Mouse (Mus musculus): ENCODE measurements at regions not wholly inside any gene's neighbourhood (a gene's known extent, or its start where the extent isn't known, plus 50 kb on each side); places are given as distances from the start of the nearest gene placed in this dataset.

DNA sequence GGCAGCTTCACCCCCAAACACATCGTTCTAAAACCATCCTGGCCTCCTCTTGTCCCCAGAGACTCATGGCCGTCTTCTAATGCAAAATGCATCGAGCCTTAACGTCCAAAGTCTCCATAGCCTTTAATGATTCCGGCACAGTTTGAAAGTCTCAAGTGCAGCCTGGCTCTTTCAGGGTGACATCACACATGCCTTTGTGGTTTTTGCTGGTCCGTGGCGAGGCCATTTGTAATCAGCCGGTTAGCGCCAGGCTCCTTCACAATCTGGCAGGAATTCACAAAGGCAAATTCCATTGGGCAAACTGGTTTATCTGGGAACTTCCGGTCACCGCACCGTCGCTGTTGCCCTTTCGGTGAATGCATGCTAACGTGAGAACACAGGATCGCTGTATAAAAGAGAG lies 75.4 kb upstream of the Runx3 start:
- no peak overlapping the region for H3K4me3 ChIP-seq (ENCODE audit: low read depth, low read length)
- no peaks in the 10 kb centered on the region for H3K36me3 ChIP-seq (ENCODE audit: control insufficient read depth, insufficient read depth, low read length)
- H3K4me2 ChIP-seq (ENCODE audit: low read depth), result no peak overlapping the region
- no peaks in the 10 kb centered on the region for H3K9me3 ChIP-seq (ENCODE audit: control insufficient read depth, low read length)
- WGBS, result 81% methylated on average over 16 of the region's 16 CpGs
- no peaks in the 10 kb centered on the region for H3K27me3 ChIP-seq (ENCODE audit: control insufficient read depth, insufficient read depth, low read length)
- DNase-seq (ENCODE audit: low spot score) (no peak), ATAC-seq (ENCODE audit: insufficient read depth, low FRiP score, low TSS enrichment) (no peak)
- H3K27ac ChIP-seq (ENCODE audit: low read depth, low read length), result no peak overlapping the region
- H3K4me1 ChIP-seq (ENCODE audit: control insufficient read depth, insufficient read depth, low read length), result no peaks in the 10 kb centered on the region
- H3K9ac ChIP-seq (ENCODE audit: low read length), result no peak overlapping the region

DNA sequence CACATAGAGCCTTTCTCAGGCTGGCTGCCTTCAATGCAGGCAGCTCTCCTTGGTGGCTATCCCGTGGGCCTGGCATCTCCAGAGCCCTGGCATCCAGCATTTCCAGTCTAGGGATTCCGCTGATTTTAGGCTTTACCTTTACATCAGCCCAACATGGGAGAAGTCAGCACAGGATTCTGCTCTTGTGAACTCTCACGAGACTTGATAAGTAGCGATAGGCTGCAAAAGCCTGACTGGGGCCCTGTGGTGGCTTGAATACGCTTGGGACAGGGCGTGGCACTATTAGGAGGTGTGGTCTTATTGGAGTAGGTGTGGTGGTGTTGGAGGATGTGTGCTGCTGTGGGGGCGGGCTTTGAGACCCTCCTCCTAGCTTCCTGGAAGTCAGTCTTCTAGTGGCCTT lies 73.8 kb upstream of the Runx3 start:
- ATAC-seq (ENCODE audit: insufficient read depth, low FRiP score, low TSS enrichment) (no peak), DNase-seq (ENCODE audit: low spot score) (no peak)
- Histone ChIP-seq H3K9me3 (ENCODE audit: control insufficient read depth, low read length) (no peaks in the 10 kb centered on the region), H3K27ac (ENCODE audit: low read depth, low read length) (no peak overlapping the region), H3K4me1 (ENCODE audit: control insufficient read depth, insufficient read depth, low read length) (no peaks in the 10 kb centered on the region), H3K4me2 (ENCODE audit: low read depth) (no peak overlapping the region), H3K36me3 (ENCODE audit: control insufficient read depth, insufficient read depth, low read length) (no peaks in the 10 kb centered on the region), H3K4me3 (ENCODE audit: low read depth, low read length) (no peak overlapping the region), H3K27me3 (ENCODE audit: control insufficient read depth, insufficient read depth, low read length) (no peaks in the 10 kb centered on the region), H3K9ac (ENCODE audit: low read length) (no peak overlapping the region)
- 80% methylated on average over 7 of the region's 7 CpGs for WGBS

DNA sequence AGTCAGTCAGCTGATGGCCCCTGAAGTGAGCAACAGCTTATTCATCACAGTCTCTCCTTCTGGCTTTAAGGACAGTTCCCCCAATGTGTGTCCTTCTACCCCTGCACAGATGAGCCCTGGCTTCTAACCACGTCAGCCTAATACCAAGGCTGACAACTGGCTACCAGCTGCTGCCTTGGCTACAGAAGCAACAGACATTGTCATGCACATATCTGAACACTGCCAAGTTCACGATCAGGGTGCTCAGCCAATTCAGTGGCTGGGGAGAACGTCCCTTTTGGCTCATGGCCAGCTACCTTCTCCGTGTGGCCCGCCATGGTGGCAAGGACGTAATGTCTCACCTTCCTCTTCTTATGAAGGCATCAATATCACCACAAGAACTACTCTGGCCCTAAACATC lies 73.2 kb upstream of the Runx3 start:
- no peak for ATAC-seq (ENCODE audit: insufficient read depth, low FRiP score, low TSS enrichment)

DNA sequence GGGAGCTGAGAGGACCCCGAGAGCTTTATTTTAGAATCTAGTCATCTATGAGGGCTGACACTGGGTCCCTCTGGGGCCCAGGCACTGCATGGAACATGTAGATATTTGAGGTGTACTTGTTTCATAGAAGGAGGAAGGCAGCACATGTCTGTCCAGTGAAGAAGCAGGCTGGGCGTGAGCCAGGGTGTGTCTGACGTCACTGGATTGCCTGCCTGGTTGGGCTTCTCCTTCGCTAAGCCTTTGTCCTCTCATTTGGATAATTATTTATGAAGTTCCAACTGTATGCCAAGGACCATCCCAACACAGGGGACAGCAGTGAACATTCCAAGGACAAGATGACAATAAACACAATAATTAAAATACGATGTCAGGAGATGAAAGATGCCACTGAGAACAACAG lies 72.7 kb upstream of the Runx3 start:
- ATAC-seq (ENCODE audit: insufficient read depth, low FRiP score, low TSS enrichment), result no peak
- H3K36me3 ChIP-seq (ENCODE audit: control insufficient read depth, insufficient read depth, low read length), result no peaks in the 10 kb centered on the region
- no peaks in the 10 kb centered on the region for H3K9me3 ChIP-seq (ENCODE audit: control insufficient read depth, low read length)
- no peak overlapping the region for H3K4me3 ChIP-seq (ENCODE audit: low read depth, low read length)
- DNase-seq (ENCODE audit: low spot score), result no peak
- no peak overlapping the region for H3K9ac ChIP-seq (ENCODE audit: low read length)
- no peaks in the 10 kb centered on the region for H3K4me1 ChIP-seq (ENCODE audit: control insufficient read depth, insufficient read depth, low read length)
- WGBS, result 81% methylated on average over 5 of the region's 5 CpGs
- H3K4me2 ChIP-seq (ENCODE audit: low read depth), result no peak overlapping the region
- no peaks in the 10 kb centered on the region for H3K27me3 ChIP-seq (ENCODE audit: control insufficient read depth, insufficient read depth, low read length)
- H3K27ac ChIP-seq (ENCODE audit: low read depth, low read length), result no peak overlapping the region

More for the DNA sequence above, 73.2 kb upstream of the Runx3 start:
- no peaks in the 10 kb centered on the region for H3K9me3 ChIP-seq (ENCODE audit: control insufficient read depth, low read length)
- no peaks in the 10 kb centered on the region for H3K27me3 ChIP-seq (ENCODE audit: control insufficient read depth, insufficient read depth, low read length)
- no peak overlapping the region for H3K27ac ChIP-seq (ENCODE audit: low read depth, low read length)
- 88% methylated on average over 6 of the region's 6 CpGs for WGBS
- no peaks in the 10 kb centered on the region for H3K4me1 ChIP-seq (ENCODE audit: control insufficient read depth, insufficient read depth, low read length)
- no peak overlapping the region for H3K9ac ChIP-seq (ENCODE audit: low read length)
- H3K36me3 ChIP-seq (ENCODE audit: control insufficient read depth, insufficient read depth, low read length), result no peaks in the 10 kb centered on the region
- no peak overlapping the region for H3K4me3 ChIP-seq (ENCODE audit: low read depth, low read length)
- no peak overlapping the region for H3K4me2 ChIP-seq (ENCODE audit: low read depth)
- no peak for DNase-seq (ENCODE audit: low spot score)

DNA sequence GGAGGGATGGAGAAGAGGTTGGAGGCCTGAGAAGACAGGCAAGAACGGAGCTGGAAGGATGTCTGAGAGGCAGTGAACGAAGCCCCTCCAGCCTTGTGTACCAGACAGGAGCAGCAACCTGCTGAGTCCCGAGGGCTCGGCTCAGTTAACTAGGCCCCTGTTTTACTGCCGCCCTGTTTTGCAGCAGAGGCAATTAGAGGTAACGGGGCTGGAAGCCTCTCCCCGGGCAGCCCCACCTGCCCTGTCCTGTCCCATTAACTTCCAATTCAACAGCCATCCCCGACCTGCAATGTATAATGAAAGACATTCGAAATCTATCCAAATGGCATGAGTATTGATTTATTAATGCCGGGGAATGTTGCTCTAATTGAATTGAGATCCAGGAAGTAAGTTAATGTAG lies 70.5 kb upstream of the Runx3 start:
- no peak overlapping the region for H3K9ac ChIP-seq (ENCODE audit: low read length)
- no peaks in the 10 kb centered on the region for H3K27me3 ChIP-seq (ENCODE audit: control insufficient read depth, insufficient read depth, low read length)
- no peak overlapping the region for H3K27ac ChIP-seq (ENCODE audit: low read depth, low read length)
- DNase-seq (ENCODE audit: low spot score) (no peak), ATAC-seq (ENCODE audit: insufficient read depth, low FRiP score, low TSS enrichment) (no peak)
- no peaks in the 10 kb centered on the region for H3K4me1 ChIP-seq (ENCODE audit: control insufficient read depth, insufficient read depth, low read length)
- no peak overlapping the region for H3K4me3 ChIP-seq (ENCODE audit: low read depth, low read length)
- H3K9me3 ChIP-seq (ENCODE audit: control insufficient read depth, low read length), result no peaks in the 10 kb centered on the region
- H3K36me3 ChIP-seq (ENCODE audit: control insufficient read depth, insufficient read depth, low read length), result no peaks in the 10 kb centered on the region
- WGBS, result 34% methylated on average over 10 of the region's 10 CpGs
- H3K4me2 ChIP-seq (ENCODE audit: low read depth), result no peak overlapping the region

DNA sequence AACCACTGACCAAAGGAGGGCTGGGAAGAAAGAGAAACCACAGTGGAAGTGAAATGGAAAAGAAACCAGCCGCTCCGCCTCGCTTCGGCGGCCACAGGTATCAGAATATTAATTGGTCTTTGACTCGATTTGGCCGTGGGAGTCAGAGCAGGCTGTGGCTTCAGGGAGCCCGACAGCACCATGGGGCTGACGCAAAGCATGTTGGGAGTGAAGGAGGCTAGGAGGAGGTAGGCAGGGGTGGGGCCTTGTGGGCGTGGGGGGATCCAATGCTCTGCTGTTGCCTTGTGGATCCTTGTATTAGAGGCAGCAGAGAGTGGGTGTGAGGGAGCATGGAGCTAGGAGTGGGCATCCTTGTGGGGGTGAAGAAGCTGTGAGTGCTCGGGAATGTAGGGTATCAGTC lies 69.0 kb upstream of the Runx3 start:
- Histone ChIP-seq H3K9me3 (ENCODE audit: control insufficient read depth, low read length) (no peaks in the 10 kb centered on the region), H3K27me3 (ENCODE audit: control insufficient read depth, insufficient read depth, low read length) (no peaks in the 10 kb centered on the region), H3K4me3 (ENCODE audit: low read depth, low read length) (no peak overlapping the region), H3K27ac (ENCODE audit: low read depth, low read length) (no peak overlapping the region), H3K36me3 (ENCODE audit: control insufficient read depth, insufficient read depth, low read length) (no peaks in the 10 kb centered on the region), H3K4me2 (ENCODE audit: low read depth) (no peak overlapping the region), H3K4me1 (ENCODE audit: control insufficient read depth, insufficient read depth, low read length) (no peaks in the 10 kb centered on the region), H3K9ac (ENCODE audit: low read length) (no peak overlapping the region)
- 78% methylated on average over 11 of the region's 11 CpGs for whole genome bisulfite sequencing
- ATAC-seq (ENCODE audit: insufficient read depth, low FRiP score, low TSS enrichment) (no peak), DNase-seq (ENCODE audit: low spot score) (no peak)

DNA sequence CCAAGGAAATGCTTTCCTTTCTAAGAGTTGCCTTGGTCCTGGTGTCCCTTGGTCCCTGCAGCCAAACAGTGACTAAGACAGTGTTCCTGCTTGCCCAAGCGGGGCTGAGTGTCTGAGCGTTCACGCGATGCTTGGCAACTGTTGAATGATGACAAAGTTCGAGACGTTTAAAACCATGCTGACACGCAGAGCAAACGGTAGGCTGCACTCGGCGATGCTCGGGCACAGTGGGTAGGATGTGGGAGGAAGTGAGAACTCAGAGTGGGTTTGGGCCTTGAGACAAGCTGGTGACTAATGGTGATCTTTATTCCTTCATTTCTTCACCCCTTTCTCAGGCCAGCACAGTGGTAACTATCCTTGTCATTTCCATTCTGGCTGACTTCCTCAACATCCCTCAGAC lies 66.9 kb upstream of the Runx3 start:
- no peaks in the 10 kb centered on the region for H3K36me3 ChIP-seq (ENCODE audit: control insufficient read depth, insufficient read depth, low read length)
- no peak overlapping the region for H3K27ac ChIP-seq (ENCODE audit: low read depth, low read length)
- H3K27me3 ChIP-seq (ENCODE audit: control insufficient read depth, insufficient read depth, low read length), result no peaks in the 10 kb centered on the region
- no peak for ATAC-seq (ENCODE audit: insufficient read depth, low FRiP score, low TSS enrichment)
- no peak overlapping the region for H3K4me2 ChIP-seq (ENCODE audit: low read depth)
- no peaks in the 10 kb centered on the region for H3K4me1 ChIP-seq (ENCODE audit: control insufficient read depth, insufficient read depth, low read length)
- 97% methylated on average over 11 of the region's 11 CpGs for WGBS
- no peak for DNase-seq (ENCODE audit: low spot score)
- H3K4me3 ChIP-seq (ENCODE audit: low read depth, low read length), result no peak overlapping the region
- no peaks in the 10 kb centered on the region for H3K9me3 ChIP-seq (ENCODE audit: control insufficient read depth, low read length)
- no peak overlapping the region for H3K9ac ChIP-seq (ENCODE audit: low read length)

DNA sequence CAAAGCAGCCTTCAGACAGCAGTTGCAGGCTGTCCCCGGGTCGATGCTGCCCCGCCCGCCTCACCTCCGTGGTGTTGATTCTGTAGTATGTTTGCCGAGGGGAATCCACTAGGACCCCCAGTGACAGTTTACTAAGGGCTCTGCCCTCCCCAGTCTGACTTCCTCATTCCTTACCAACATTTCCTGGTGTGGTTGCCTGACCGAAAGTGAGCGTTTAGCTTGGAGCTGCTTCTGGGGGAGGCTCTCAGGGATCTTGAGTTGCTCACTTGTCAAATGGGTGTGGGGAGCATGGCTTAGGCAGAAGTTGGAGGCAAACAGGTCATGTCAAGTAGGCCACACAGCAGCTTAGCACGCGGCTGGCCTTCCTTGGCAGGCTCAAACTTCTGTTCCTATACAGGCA lies 66.1 kb upstream of the Runx3 start:
- Histone ChIP-seq H3K9me3 (ENCODE audit: control insufficient read depth, low read length) (no peaks in the 10 kb centered on the region), H3K9ac (ENCODE audit: low read length) (no peak overlapping the region), H3K36me3 (ENCODE audit: control insufficient read depth, insufficient read depth, low read length) (no peaks in the 10 kb centered on the region), H3K27me3 (ENCODE audit: control insufficient read depth, insufficient read depth, low read length) (no peaks in the 10 kb centered on the region), H3K4me1 (ENCODE audit: control insufficient read depth, insufficient read depth, low read length) (no peaks in the 10 kb centered on the region), H3K27ac (ENCODE audit: low read depth, low read length) (no peak overlapping the region), H3K4me2 (ENCODE audit: low read depth) (no peak overlapping the region), H3K4me3 (ENCODE audit: low read depth, low read length) (no peak overlapping the region)
- DNase-seq (ENCODE audit: low spot score) (no peak), ATAC-seq (ENCODE audit: insufficient read depth, low FRiP score, low TSS enrichment) (no peak)
- WGBS, result 85% methylated on average over 10 of the region's 10 CpGs

DNA sequence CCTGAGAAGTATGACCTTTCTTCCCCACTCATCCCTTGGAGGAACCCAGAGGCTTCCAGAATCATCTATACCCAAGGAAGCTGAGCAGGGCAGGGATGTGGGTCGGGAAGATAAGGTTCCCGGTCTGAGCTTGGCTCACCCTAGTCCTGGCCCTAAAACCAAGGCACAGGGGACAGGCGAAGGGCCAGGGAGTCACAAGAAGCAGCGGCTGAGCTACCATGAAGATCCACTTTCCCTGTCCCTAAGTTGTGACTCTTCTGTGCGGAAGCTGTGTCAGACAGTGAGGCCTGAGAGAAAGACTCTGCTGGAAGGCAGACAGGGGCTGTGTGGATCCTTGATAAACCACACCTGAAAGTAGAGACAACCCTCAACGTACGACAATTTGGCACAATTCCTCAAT lies 64.1 kb upstream of the Runx3 start:
- H3K27ac ChIP-seq (ENCODE audit: low read depth, low read length), result no peak overlapping the region
- H3K9me3 ChIP-seq (ENCODE audit: control insufficient read depth, low read length), result no peaks in the 10 kb centered on the region
- no peaks in the 10 kb centered on the region for H3K4me1 ChIP-seq (ENCODE audit: control insufficient read depth, insufficient read depth, low read length)
- no peak overlapping the region for H3K4me2 ChIP-seq (ENCODE audit: low read depth)
- H3K9ac ChIP-seq (ENCODE audit: low read length), result no peak overlapping the region
- WGBS, result 93% methylated on average over 7 of the region's 7 CpGs
- H3K27me3 ChIP-seq (ENCODE audit: control insufficient read depth, insufficient read depth, low read length), result no peaks in the 10 kb centered on the region
- no peak overlapping the region for H3K4me3 ChIP-seq (ENCODE audit: low read depth, low read length)
- ATAC-seq (ENCODE audit: insufficient read depth, low FRiP score, low TSS enrichment) (no peak), DNase-seq (ENCODE audit: low spot score) (no peak)
- no peaks in the 10 kb centered on the region for H3K36me3 ChIP-seq (ENCODE audit: control insufficient read depth, insufficient read depth, low read length)

Data from neural tube, embryonic 11.5 days (tissue).